14 mouse cellular contexts compared by ENCODE assay signal in genomic region chr4:43564231-43564630, GRCm38 (mm10). TPM values are rescaled to one million over a fixed set of nuclear protein-coding genes. Genes with fewer than 3 reads are reported as not detected.
DNase-seq lines count a peak whose midpoint lies in the region; ATAC-seq and TF ChIP-seq lines count a peak whose summit lies in the region.
"Had no signal": no experiment of that assay in that cellular context is flagged by ENCODE, and none has a peak within 500 bp of the region (broad histone marks: within the 10 kb centered on the region; RNA-seq: fewer than 3 reads in every experiment).

No protein-coding gene starts in this region.

- peaks cover 47% of the 10 kb centered on the region for H3K36me3 ChIP-seq in heart, embryonic 16.5 days (ENCODE audit: control insufficient read depth, insufficient read depth)
- peaks cover 47% of the 10 kb centered on the region for H3K36me3 ChIP-seq in midbrain, embryonic 13.5 days
- peaks cover 19% of the 10 kb centered on the region for H3K36me3 ChIP-seq in midbrain, embryonic 11.5 days (ENCODE audit: control insufficient read depth, insufficient read depth, low read length)
- peaks cover 22% of the 10 kb centered on the region for H3K36me3 ChIP-seq in myocyte (ENCODE audit: control insufficient read depth, insufficient read depth)

- H3K4me3 ChIP-seq in heart, embryonic 16.5 days (ENCODE audit: low read length): no peak overlapping the region
- H3K4me3 ChIP-seq in midbrain, embryonic 13.5 days (replicated peaks): no peak overlapping the region
- no peak overlapping the region for H3K4me3 ChIP-seq in midbrain, embryonic 11.5 days (ENCODE audit: low read depth, low read length)
- H3K4me3 ChIP-seq in myocyte: no peak overlapping the region
- no peak overlapping the region for H3K4me3 ChIP-seq in left cerebral cortex, adult 2 months

- H3ac ChIP-seq in myocyte (ENCODE audit: control insufficient read depth, insufficient read length): no peak overlapping the region

- H3K9ac ChIP-seq in heart, embryonic 16.5 days (ENCODE audit: low read length): 0 out of 2 replicates have a peak overlapping the region, but pooled peaks have one; percentile 26
- H3K9ac ChIP-seq in midbrain, embryonic 13.5 days (replicated peaks): no peak overlapping the region
- no peak overlapping the region for H3K9ac ChIP-seq in midbrain, embryonic 11.5 days (ENCODE audit: low read length)
- H3K9ac ChIP-seq: intestine, embryonic 15.5 days had no signal

- no peak for ATAC-seq in heart, embryonic 16.5 days (replicated peaks; ENCODE audit: extremely low read depth, insufficient read depth, low FRiP score)
- ATAC-seq in midbrain, embryonic 13.5 days: no peak
- ATAC-seq in midbrain, embryonic 11.5 days (ENCODE audit: low FRiP score): no peak
- ATAC-seq: intestine, embryonic 15.5 days had no signal

- WGBS in heart, embryonic 16.5 days: 22% methylated on average over 2 of the region's 2 CpGs
- 57% methylated on average over 2 of the region's 2 CpGs for WGBS in midbrain, embryonic 13.5 days
- 75% methylated on average over 2 of the region's 2 CpGs for WGBS in midbrain, embryonic 11.5 days

- no peak overlapping the region for H3K4me2 ChIP-seq in heart, embryonic 16.5 days (ENCODE audit: low read depth, low read length)
- 0 out of 2 replicates have a peak overlapping the region, but pooled peaks have one; percentile 11 for H3K4me2 ChIP-seq in midbrain, embryonic 13.5 days (replicated peaks)
- H3K4me2 ChIP-seq in midbrain, embryonic 11.5 days: no peak overlapping the region
- peak overlapping the region; percentile 80 for H3K4me2 ChIP-seq in myocyte (ENCODE audit: low read depth)

- intact Hi-C loops in left cerebral cortex, adult 2 months (cut with DNase I): loop anchor here (10.0 kb wide), 1 partner anchor 519 kb away; the partner anchor contains the start of gene Fam214b

- no peak for TF ChIP-seq CTCF in left cerebral cortex, adult 2 months (IDR thresholded peaks at IDR 0.05)

- no peaks in the 10 kb centered on the region for H3K27me3 ChIP-seq in heart, embryonic 16.5 days (ENCODE audit: control insufficient read depth, insufficient read depth, low read length)
- no peaks in the 10 kb centered on the region for H3K27me3 ChIP-seq in midbrain, embryonic 13.5 days
- H3K27me3 ChIP-seq in midbrain, embryonic 11.5 days (ENCODE audit: control insufficient read depth, insufficient read depth, low read length): no peaks in the 10 kb centered on the region
- no peaks in the 10 kb centered on the region for H3K27me3 ChIP-seq in myocyte (ENCODE audit: control insufficient read depth, insufficient read depth, insufficient read length)
- H3K27me3 ChIP-seq: intestine, embryonic 15.5 days had no signal

- H3K4me1 ChIP-seq in heart, embryonic 16.5 days (ENCODE audit: control insufficient read depth, insufficient read depth, low read length): peaks cover 29% of the 10 kb centered on the region
- peaks cover 39% of the 10 kb centered on the region for H3K4me1 ChIP-seq in midbrain, embryonic 13.5 days (replicated peaks)
- H3K4me1 ChIP-seq in midbrain, embryonic 11.5 days (ENCODE audit: control insufficient read depth, insufficient read depth, low read length): peaks cover 23% of the 10 kb centered on the region

- H3K27ac ChIP-seq in heart, embryonic 16.5 days (ENCODE audit: low read length): no peak overlapping the region
- no peak overlapping the region for H3K27ac ChIP-seq in midbrain, embryonic 13.5 days
- H3K27ac ChIP-seq in midbrain, embryonic 11.5 days (ENCODE audit: low read depth, low read length): no peak overlapping the region
- no peak overlapping the region for H3K27ac ChIP-seq in left cerebral cortex, adult 2 months
- H3K27ac ChIP-seq: intestine, embryonic 15.5 days had no signal

- H3K9me3 ChIP-seq in heart, embryonic 16.5 days (replicated peaks; ENCODE audit: control insufficient read depth, low read length): no peaks in the 10 kb centered on the region
- no peaks in the 10 kb centered on the region for H3K9me3 ChIP-seq in midbrain, embryonic 13.5 days
- H3K9me3 ChIP-seq in midbrain, embryonic 11.5 days (ENCODE audit: control insufficient read depth, low read length): no peaks in the 10 kb centered on the region
- H3K9me3 ChIP-seq: intestine, embryonic 15.5 days had no signal

- H3K79me2 ChIP-seq in myocyte (ENCODE audit: control insufficient read depth, insufficient read depth): peaks cover 27% of the 10 kb centered on the region

- TF ChIP-seq POLR2A in myocyte (IDR thresholded peaks at IDR 0.05; ENCODE audit: insufficient read length, low read depth): no peak

- no peak for DNase-seq in heart, postnatal 4 days
- DNase-seq in midbrain, embryonic 11.5 days (ENCODE audit: low spot score, missing footprints): no peak
- DNase-seq in c-Kit-positive CD71-positive TER-119-positive erythroid progenitor cells, embryonic 14.5 days (ENCODE audit: low spot score): peak; percentile 31
- DNase-seq in left cerebral cortex, adult 2 months (ENCODE audit: extremely low spot score in 1 of 2, low spot score in 2 of 2): no peak
- DNase-seq: adrenal gland, postnatal 25 days; cerebellum, adult 8-10 months; gastrocnemius, postnatal 10 days; thymus, postnatal 25 days had no signal

TF ChIP-seq in myocyte, 11 proteins besides CTCF, POLR2A, EP300 and RAD21:
- no peak for TF ChIP-seq MYOD1 (IDR thresholded peaks at IDR 0.05; ENCODE audit: control insufficient read depth in 1 of 3, insufficient read length in 2 of 3, low read depth in 2 of 3)
- no peak for TF ChIP-seq TCF12 (IDR thresholded peaks at IDR 0.05; ENCODE audit: insufficient read depth, poor library complexity, severe bottlenecking)
- TF ChIP-seq REST (IDR thresholded peaks at IDR 0.05; ENCODE audit: insufficient read depth, insufficient read length): no peak
- TF ChIP-seq MAX (IDR thresholded peaks at IDR 0.05; ENCODE audit: low read depth): no peak
- TF ChIP-seq E2F4 (IDR thresholded peaks at IDR 0.05; ENCODE audit: insufficient read depth): no peak
- no peak for TF ChIP-seq SRF (IDR thresholded peaks at IDR 0.05; ENCODE audit: control insufficient read depth, insufficient read length, low read depth)
- no peak for TF ChIP-seq USF1 (IDR thresholded peaks at IDR 0.05; ENCODE audit: low read depth)
- no peak for TF ChIP-seq TCF3 (IDR thresholded peaks at IDR 0.05; ENCODE audit: insufficient read length, low read depth)
- no peak for TF ChIP-seq POLR2AphosphoS2 (IDR thresholded peaks at IDR 0.05; ENCODE audit: insufficient read length, low read depth)
- no peak for TF ChIP-seq MYOG (IDR thresholded peaks at IDR 0.05; ENCODE audit: control insufficient read depth in 1 of 3, insufficient read depth in 1 of 3, insufficient read length in 2 of 3, low read depth in 2 of 3)
- TF ChIP-seq CEBPB (IDR thresholded peaks at IDR 0.05; ENCODE audit: insufficient read depth, poor library complexity, severe bottlenecking): no peak

RNA-seq across cellular contexts. Expression of gene Tln1, which starts 1.7 kb away (rescaled TPM):
- polyA plus RNA-seq in heart, embryonic 16.5 days (2015; fragmentation: Nextera tagmentation; extraction: Ambion mirVana): 68.7 and 80.0 TPM in 2 replicates
- total RNA-seq in heart, postnatal 4 days (2021): 100 to 1,000 TPM; 184 to 187 TPM
- 59.8 and 67.0 TPM in 2 replicates for polyA plus RNA-seq in midbrain, embryonic 13.5 days (2015; fragmentation: Nextera tagmentation; extraction: Ambion mirVana)
- polyA plus RNA-seq in midbrain, embryonic 11.5 days (2014; fragmentation: Nextera tagmentation; extraction: Ambion mirVana): 38.4 and 40.4 TPM in 2 replicates
- polyA plus RNA-seq in myocyte (2012; fragmentation: generic; extraction: Trizol): 225 TPM
- total RNA-seq in left cerebral cortex, adult 2 months (2021): 10 to 100 TPM; 50.7 to 52.2 TPM

RNA-seq across cellular contexts. Expression of gene Creb3, which starts 2.1 kb away (rescaled TPM):
- 60.3 and 61.8 TPM in 2 replicates for polyA plus RNA-seq in heart, embryonic 16.5 days (2015; fragmentation: Nextera tagmentation; extraction: Ambion mirVana)
- total RNA-seq in heart, postnatal 4 days (2021): 10 to 100 TPM; 53.2 to 53.4 TPM
- polyA plus RNA-seq in midbrain, embryonic 13.5 days (2015; fragmentation: Nextera tagmentation; extraction: Ambion mirVana): 72.6 and 80.4 TPM in 2 replicates
- polyA plus RNA-seq in midbrain, embryonic 11.5 days (2014; fragmentation: Nextera tagmentation; extraction: Ambion mirVana): 46.4 and 54.5 TPM in 2 replicates
- polyA plus RNA-seq in myocyte (2012; fragmentation: generic; extraction: Trizol): 73.9 TPM
- total RNA-seq in left cerebral cortex, adult 2 months (2021): 10 to 100 TPM; 74.6 to 77.9 TPM

RNA-seq across cellular contexts. Expression of gene Rgp1, which starts 14.3 kb away (rescaled TPM):
- 20.9 and 21.7 TPM in 2 replicates for polyA plus RNA-seq in heart, embryonic 16.5 days (2015; fragmentation: Nextera tagmentation; extraction: Ambion mirVana)
- total RNA-seq in heart, postnatal 4 days (2021): 10 to 100 TPM; 38.6 to 39.1 TPM
- polyA plus RNA-seq in midbrain, embryonic 13.5 days (2015; fragmentation: Nextera tagmentation; extraction: Ambion mirVana): 24.5 and 26.1 TPM in 2 replicates
- 22.0 and 25.2 TPM in 2 replicates for polyA plus RNA-seq in midbrain, embryonic 11.5 days (2014; fragmentation: Nextera tagmentation; extraction: Ambion mirVana)
- polyA plus RNA-seq in myocyte (2012; fragmentation: generic; extraction: Trizol): 28.6 TPM
- 10 to 100 TPM; 49.6 to 55.4 TPM for total RNA-seq in left cerebral cortex, adult 2 months (2021)

RNA-seq across cellular contexts. Expression of gene Gba2, which starts 14.4 kb away (rescaled TPM):
- 22.7 TPM in 2 replicates for polyA plus RNA-seq in heart, embryonic 16.5 days (2015; fragmentation: Nextera tagmentation; extraction: Ambion mirVana)
- 10 to 100 TPM; 17.7 to 17.8 TPM for total RNA-seq in heart, postnatal 4 days (2021)
- 53.8 and 58.4 TPM in 2 replicates for polyA plus RNA-seq in midbrain, embryonic 13.5 days (2015; fragmentation: Nextera tagmentation; extraction: Ambion mirVana)
- 24.5 and 26.1 TPM in 2 replicates for polyA plus RNA-seq in midbrain, embryonic 11.5 days (2014; fragmentation: Nextera tagmentation; extraction: Ambion mirVana)
- 5.9 TPM for polyA plus RNA-seq in myocyte (2012; fragmentation: generic; extraction: Trizol)
- total RNA-seq in left cerebral cortex, adult 2 months (2021): 10 to 100 TPM; 69.2 to 70.6 TPM

RNA-seq across cellular contexts. Expression of gene Msmp, which starts 20.1 kb away (rescaled TPM):
- 0.89 and 1.1 TPM in 2 replicates for polyA plus RNA-seq in heart, embryonic 16.5 days (2015; fragmentation: Nextera tagmentation; extraction: Ambion mirVana)
- under 1 TPM in 1 of 2 experiments, not detected in 1; 0.52 TPM for total RNA-seq in heart, postnatal 4 days (2021)
- polyA plus RNA-seq in midbrain, embryonic 13.5 days (2015; fragmentation: Nextera tagmentation; extraction: Ambion mirVana): 0.77 and 2.1 TPM in 2 replicates
- polyA plus RNA-seq in midbrain, embryonic 11.5 days (2014; fragmentation: Nextera tagmentation; extraction: Ambion mirVana): 0.63 TPM in 1 of 2 replicates, not detected in the other
- polyA plus RNA-seq in myocyte (2012; fragmentation: generic; extraction: Trizol): not detected
- not detected for total RNA-seq in left cerebral cortex, adult 2 months (2021)
- total RNA-seq: megakaryocyte-erythroid progenitor cell, adult 5-6 weeks had no signal
- polyA plus RNA-seq: limb, embryonic 11.5 days had no signal

Comparison
In these comparisons a context has a peak if more than half of its experiments do, and no peak if none do; other contexts are left out.
1. H3K4me2 ChIP-seq: peak in midbrain, embryonic 13.5 days (single experiment) and myocyte (single experiment); none in heart, embryonic 16.5 days (single experiment) and midbrain, embryonic 11.5 days (single experiment).